Mouse (Mus musculus) layer of hippocampus, postnatal 14 days (tissue): ENCODE results near the gene Arf5. TPM values are rescaled to one million over a fixed set of nuclear protein-coding genes. Genes with fewer than 3 reads are reported as not detected.

ENCODE experiments used
- DNase-seq, 2 experiments: peaks; one replicate each; pipeline ENCODE4 v3.0.0; 2021 to 2022; ENCODE audit warnings: low spot score in 2 of 2, mixed read lengths in 1 of 2
- long read RNA-seq, 2 experiments: library from polyadenylated mRNA; stranded (forward); transcript quantifications; one replicate each; pipeline ENCODE4 v2.0.0; 2021
- total RNA-seq, 2 experiments: library from RNA; stranded (reverse); gene quantifications; 2 replicates each; pipeline ENCODE4 v1.2.3; 2021

Arf5 gene
- total RNA-seq, result 100 to 1,000 TPM; 364 to 387 TPM
- long read RNA-seq, experiment 1, transcript Arf5-201 (6 exons, 1,116 nt), result major isoform, 317 of 347 reads
- long read RNA-seq, experiment 1, partial matches to known transcripts, result 21 of 347 reads
- long read RNA-seq, experiment 1, other reads (novel, unspliced or antisense), result 7 of 347 reads
- long read RNA-seq, experiment 2, transcript Arf5-201 (6 exons, 1,116 nt), result major isoform, 506 of 536 reads
- long read RNA-seq, experiment 2, partial matches to known transcripts, result 25 of 536 reads
- long read RNA-seq, experiment 2, other reads (novel, unspliced or antisense), result 4 of 536 reads

DNA sequence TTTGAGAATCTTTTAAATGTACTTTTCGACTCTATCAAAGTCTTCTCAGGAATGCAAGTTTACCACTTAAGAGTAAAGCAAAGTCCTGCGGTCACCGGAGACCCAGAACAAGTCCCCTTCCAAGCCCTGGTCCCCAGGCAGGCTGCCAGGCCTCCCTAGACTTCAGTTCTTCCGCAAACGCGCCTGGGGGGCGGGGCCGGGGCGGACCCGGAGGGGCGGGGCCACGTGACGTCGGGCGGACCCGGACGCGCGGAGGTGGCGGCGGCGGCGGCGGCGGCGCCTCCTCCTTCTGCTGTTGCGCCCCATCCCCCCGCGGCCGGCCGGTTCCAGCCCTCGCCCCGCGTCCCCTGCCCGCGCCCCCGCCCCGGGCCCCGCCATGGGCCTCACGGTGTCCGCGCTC, at the start of gene Arf5:
Gene Arf5 (plus strand): TSS at position 248 of the 400 bp plus-strand sequence.
- DNase-seq, result peak; percentile 89 to 94

DNA sequence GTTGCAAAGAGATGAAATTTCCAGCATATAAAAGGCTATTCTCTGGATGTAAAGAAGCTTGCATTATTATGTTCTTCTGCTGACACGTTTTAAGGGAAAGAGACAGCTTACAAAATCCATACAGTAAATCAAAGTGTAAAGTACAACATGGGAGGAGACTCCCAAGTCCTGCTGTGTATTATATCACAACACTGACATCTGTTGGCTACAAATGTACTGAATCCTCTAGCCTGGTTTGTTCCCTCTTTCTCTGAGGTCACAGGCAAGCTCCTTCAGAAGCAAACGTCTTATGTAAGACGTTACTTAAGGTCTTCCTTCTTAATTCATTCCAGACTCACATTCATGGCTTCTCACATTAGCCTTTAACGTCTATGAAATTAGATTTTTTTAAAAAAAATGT, 41.4 kb upstream of the Arf5 start:
- DNase-seq, result no peak

DNA sequence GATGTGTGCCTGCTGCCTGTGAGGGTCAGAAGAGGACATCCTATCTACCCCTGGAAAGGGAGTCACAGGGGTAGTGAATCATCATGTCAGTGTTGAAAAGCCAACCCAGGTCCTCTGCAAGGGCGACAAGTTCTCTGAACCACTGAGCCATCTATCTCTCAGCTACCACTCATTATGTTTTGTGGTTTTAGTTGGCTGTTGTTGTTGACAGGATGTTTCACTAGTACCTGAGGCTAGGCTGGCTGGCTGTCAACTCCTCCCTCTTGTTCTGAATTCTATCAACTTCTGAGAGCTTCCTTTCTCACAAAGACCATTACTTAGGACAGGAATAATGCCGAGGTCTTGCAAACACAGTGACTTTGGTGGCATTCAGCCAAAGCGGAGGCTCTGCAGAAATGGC, 38.2 kb upstream of the Arf5 start:
- DNase-seq, result no peak

DNA sequence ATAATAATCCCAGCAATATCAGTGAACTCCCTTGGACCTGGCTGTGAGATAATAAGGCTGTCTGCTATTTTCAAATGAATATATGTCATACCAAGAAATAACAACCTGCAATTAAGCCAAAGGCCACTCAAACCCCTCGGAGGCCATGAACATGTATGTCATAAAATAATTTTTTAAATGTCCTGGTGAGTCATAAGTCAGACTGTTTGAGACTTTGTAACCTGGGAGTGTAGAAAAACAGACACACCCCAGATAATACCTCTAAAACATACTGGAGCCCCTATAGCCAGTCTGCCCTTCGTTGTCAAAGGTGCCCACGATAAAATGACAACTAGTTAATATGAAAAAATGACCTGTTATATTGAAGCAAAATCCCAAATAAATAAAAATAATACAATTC, 34.3 kb upstream of the Arf5 start:
- no peak for DNase-seq

DNA sequence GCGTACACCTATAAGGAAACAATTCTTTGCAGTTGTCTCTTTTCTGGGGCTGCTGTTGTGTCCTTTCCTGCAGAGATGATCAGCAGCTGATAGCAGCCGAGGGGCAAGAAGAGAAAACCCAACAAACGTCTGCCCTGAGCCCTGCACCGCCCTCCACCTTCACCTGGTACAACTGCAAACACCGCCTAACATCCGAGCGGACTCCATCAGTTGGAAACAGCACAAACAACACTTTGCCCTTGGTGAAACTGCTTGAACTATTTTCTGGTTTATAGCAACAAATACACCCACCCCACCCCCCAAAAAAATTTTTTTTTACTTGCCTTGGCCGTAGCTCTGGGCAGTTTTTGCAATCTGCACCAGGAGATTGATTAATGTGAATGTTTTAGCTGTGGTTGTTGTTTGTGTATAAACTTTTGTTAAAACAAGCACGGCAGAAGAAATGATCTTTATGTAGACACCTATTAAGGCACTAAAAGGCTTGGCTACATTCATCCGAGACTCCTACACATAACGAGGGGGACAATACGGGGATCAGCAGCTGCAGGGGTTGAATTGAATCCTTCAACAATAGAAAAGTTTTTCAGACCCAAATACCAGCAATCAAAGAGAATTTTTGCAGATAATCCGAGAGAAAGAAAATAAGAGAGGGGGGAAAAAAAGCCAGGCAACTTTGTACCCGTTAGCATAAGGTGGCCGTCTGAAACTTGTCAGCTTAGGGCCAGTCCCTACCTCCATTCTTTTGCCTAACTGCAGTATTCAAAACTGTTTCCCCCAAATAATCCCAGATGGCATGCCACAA, 27.1 kb upstream of the Arf5 start:
- DNase-seq, result no peak

DNA sequence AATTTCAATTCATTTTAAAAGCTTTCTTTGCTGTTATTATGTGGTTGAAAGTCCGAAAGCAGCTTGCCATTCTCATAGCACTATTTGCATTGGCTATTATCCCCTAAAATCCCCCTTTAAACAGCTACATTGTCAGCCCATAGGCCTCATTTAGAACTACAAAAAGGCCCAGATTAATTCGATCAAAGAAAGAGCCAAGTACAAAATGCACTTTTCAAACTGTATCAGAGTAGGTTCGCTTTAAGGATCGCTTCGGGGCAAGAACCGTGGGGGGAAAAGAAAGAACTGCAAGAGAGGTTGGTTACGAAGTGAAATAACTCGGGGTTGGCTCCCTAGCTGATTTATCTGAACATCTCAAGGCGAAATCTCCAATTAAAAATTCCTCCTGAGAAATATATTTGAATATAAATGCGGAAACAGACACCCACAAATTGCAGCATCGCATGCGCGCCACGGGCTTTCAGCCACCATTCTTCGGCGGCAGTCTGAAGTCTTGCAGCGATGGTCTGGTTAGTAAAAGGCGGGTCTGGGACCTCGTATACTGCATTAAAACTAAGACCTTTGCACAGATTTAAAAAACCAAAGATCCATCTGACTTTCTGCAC, 26.4 kb upstream of the Arf5 start:
- DNase-seq, result no peak

DNA sequence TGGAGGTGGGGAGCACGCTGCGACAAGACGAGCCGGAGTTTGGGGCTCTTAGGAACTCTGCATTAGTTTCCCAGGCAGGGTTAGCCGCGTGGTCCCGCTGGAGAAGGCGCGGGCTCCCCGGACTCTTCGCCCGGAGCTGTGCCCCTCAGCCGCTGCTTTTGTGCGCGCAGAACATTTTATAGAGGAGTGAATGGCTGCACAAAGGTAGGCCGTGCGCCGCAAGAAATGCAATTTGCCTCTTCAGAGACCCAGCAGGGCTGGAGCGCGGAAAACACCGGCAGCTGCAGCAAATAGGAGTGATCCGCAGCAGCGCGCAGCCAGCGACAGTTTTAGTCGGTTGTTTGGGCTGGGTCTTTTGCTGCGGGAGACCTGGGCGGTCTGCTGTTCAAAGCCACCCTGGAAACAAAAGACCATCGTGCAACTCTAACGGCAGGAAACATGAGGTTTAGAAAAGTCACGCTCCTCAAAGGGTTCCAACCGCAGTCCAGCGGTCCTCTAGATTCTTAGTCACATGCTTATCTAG, 25.6 kb upstream of the Arf5 start, which contains the start of gene Zfp800:
Gene Zfp800 (minus strand): TSS at position 325 of the 523 bp plus-strand sequence.
- peak in 1 of 2 experiments; percentile 18 for DNase-seq

DNA sequence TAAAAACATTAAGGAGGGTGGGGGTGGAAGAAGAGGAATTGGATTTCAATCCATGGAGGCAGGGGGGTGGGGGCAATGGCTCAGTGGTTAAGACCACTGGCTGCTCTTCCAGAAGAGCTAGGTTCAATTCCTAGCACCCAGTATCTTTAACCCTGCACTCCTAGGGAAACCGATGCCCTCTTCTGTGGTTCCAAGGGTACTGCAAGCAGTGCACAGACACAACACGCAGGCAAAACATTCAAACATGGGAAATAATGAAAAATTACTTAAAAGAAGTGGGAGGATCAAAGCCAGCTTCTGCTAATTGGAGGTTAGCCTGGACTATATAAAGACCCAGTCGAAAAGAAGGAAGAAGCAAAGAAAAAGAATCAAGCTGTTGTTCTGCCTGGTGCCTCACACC, 24.6 kb upstream of the Arf5 start:
- DNase-seq, result no peak

DNA sequence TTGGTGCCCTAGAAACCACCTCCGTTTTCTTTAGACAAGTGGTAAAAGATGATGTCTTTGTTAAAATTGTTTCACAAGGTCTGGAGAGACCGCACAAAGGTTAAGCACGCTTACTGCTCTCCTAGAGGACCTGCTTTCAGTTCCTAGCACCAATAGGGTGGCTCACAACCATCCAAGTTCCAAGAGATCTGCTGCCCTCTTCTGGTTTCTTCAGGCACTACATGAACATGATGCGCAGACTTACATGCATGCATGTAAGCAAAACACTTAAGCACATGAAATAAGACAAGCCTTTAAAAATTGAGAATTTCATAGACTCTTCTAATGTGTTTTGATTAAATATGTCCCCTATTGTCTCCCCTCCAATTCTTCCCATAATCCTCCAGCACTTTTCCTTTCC, 23.6 kb upstream of the Arf5 start:
- no peak for DNase-seq

DNA sequence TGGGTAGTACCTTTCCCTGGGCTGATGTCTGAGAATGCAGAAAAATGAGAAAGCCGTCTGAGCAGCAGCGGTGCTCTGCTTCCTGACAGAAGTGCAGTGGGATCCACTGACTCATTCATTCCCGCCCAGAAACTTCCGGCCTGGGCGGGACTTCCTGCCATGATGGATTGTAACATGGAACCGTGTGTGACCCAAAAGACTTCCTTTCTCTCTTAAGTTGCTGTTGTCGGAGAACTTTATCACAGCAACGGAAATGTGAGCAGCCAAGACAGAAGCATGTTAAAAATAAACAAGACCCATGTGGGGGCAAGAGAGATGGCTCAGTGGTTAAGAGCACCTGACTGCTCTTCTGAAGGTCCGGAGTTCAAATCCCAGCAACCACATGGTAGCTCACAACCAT, 13.3 kb upstream of the Arf5 start:
- no peak for DNase-seq

DNA sequence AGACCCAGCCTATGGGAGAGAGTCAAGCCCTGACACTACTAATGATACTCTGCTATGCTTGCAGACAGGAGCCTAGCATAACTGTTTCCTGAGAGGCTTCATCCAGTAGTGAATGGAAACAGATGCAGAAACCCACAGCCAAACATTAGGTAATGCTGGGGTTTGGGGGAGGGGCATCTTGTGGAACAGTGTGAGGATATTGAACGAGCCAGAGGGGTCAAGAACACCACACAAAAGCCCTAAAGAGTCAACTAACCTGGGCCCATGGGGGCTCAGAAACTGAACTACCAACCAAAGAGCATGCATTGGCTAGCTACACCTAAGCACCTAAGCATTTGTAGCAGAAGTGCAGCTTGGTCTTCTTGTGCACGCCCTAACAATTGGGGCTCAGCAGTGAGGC, 12.1 kb upstream of the Arf5 start:
- DNase-seq, result no peak

DNA sequence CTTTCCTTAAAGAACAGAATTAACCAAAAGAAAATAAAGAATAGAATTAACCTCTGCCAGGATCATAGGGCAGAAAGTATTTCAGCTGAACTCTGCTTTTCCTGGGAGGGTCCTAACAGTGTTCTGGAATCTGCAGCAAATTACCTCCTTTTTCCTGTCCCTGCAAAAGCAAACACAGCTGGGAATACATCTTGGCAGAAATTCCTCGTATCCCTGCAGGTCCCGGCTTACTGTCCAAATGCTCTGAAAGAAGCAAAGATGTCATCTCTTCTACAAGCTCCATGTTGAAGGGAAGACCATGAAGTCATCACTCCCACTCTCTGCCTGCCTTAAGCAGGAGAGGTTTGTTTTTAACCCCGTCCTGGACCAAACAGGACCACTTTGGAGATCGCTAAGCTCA, 6.4 kb upstream of the Arf5 start:
- DNase-seq, result no peak

DNA sequence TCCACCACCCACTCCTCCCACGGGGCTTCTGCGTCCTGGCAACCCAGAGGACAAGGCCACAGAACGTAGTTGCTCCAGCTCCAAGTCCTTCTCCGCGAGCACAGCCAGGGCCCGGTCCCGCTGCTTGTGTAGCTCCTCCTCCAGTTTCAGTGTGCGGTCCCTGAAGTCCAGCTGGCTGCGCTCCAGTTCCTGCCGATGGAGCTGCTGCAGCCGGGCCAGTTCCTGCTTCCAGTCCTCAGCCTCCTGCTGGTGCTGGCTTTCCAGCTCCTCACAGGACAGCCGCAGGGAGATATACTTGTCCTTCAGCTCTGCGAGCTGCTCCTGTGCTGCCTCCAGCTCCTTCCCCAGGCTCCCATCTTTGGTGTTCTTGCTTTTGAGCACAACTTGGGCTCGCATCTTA, 4.9 kb upstream of the Arf5 start:
- peak; percentile 49 to 78 for DNase-seq

DNA sequence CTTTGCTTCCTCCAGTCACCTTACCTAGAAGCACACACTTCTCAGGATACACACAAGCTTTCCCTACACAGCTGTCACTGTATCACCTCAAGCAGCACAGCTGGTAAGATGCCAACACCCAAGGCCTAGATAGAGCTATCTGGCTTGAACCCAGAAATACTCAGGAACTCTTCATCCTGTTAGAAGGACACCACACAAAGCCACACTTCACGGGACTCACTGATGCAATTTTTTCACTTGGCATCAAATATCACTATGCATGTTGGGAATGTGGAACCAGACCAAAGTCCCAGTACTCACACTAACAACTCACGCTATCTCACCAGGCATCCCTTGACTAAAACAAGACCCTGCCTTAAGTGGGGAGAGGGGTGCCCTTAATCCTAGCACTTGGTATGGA, 3.7 kb upstream of the Arf5 start:
- no peak for DNase-seq

DNA sequence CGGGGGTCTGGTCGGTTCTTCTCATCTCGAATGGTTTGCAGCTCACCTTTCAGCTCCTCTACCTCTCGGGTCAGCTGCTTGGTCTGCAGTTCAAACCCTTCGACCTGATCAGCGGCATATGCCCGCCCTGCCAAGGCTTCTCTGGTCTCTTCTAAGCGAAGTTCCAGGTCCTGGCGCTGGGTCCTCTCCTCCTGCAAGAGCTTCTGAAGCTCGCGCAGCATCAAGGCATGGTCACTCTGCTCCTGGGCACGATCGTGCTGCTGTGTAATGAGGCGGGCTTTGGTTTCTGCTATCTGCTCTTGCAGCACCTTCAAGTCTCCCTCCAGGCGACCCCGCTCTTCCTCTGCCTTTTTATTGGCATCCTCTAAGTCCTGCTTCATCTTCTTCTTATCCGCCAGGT, 3.0 kb upstream of the Arf5 start:
- no peak for DNase-seq

DNA sequence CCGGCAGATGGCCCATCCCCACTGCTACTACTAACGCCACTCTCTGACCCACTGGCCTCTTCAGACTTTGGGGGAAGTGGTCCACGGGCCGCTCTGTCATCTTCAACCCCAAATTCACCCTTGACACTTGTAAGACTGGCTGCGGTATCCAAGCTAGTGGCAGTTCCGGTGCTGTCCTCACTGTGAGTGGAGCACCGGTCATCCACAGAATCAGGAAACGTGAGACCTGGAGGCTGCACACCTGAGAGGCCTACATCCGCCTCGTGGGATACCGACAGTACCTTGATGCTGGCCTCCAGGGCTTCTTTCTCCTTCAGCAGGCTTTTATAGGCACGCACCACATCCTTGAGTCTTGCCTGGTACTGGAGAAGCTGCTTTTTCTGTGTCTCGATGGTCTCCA, 2.5 kb upstream of the Arf5 start:
- no peak for DNase-seq

DNA sequence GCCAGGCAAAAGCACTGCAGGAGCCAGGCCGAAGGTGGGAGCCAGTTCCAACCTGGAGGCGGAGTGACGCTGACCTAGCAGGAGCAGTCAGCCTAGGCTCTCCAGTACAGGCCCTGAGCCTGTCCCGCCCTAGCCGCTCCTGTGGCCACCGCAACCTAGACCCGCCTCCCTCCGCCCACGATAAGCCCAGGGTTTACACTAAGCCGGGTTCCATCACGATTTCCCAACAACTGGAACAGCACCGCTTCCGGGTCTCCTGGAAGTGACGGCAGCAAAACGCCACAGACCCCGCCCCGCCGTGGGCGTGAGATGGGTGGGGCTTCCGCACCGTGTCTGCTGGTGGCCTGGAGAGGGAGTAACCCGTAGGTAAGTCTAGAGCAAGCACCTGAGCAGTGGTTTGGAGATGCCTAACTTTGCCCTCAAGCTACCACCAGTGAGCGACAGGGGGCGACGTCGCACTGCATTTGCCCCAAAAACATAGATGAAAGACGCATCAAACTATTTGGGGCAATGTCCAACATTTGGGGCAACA, 1.8 kb upstream of the Arf5 start:
- peak; percentile 88 to 92 for DNase-seq

DNA sequence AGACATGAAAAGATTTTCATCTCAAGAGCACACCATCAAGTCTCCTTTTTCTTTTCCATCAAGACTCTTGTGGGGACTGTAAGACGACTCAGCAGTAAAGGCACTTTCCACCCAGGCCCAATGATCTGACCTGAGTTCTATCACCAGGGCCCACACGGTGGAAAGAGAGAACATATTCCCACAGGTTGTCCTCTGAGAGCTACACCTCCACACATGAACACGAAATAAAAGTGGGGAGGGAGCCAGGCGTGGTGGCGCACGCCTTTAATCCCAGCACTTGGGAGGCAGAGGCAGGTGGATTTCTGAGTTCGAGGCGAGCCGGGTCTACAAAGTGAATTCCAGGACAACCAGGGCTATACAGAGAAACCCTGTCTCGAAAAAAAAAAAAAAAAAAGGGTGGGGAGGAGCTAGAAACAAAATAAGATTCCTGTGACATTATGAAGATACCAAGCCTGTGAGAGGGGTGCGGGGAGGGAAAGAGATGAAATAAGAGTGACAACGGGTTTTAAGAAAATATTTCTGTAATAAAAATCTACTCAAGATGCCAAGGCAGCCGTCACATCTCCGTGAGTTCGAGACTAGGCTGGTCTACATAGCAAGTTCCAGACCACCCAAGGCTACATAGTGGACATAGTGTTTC, 589 bp upstream of the Arf5 start:
- DNase-seq, result no peak

DNA sequence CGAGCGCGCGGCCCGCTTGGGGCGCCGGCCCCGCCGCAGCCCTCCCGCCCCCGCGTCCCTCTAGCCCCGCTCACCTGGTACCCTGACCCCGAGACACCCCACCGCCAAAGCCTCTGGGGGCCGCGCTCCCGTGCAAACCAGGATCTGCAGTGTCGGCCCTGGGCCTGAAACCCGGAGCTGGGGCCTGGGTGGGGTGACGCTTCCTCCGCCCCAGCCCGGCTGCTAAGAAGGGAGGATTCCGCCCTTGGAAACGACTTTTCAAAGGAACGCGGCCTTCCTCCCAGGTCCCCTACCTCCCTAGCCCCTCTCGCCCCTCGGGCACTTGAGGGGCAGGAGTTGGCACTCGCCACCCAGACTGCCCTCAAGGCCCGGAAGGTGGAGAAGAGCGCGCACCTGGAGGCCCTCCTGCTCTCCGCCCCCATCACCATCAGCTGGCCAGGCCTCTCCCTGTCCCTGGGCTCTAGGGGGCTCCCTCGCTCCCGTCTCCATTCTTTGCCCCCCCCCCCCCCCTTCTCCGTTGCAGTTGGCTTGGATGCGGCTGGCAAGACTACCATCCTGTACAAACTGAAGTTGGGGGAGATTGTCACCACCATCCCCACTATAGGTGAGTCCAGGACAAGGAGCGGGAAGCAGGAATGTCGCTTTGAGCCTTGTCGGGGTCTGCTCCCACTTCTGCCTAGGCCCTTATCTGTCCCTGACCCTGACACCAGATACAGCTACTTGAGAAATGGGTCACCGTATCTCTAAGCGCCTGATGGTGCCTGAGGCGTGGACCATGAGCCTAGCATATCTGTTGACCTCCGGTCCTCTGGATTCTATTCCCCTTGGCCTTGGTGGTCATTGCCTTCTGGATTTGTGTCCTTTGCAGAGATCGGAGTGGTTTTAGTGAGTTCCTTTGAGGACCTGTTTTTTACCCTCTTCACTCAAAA, 671 bp downstream of the Arf5 start:
- peak in 1 of 2 experiments; percentile 56 for DNase-seq

DNA sequence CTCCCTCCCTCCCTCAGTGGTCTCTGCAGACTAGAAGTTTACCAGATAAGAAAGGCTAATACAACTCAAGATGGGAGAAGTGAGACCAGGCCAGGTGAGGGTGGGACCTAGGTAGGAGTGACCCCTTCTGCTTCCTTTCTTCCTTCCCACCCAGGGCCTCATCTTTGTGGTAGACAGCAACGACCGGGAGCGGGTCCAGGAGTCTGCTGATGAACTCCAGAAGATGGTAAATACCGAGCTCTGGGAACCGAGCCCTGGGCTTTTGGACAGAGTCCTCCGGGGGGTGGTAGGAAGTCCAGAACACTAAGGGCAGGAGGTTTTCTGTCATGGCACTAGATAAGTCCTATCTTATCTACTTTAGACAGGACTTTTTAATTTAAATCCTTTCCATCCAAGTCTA, 1.7 kb downstream of the Arf5 start:
- DNase-seq, result no peak
